Mouse (Mus musculus) embryonic stem cell, embryonic (primary cell): ENCODE results near the gene Traf3.

Source experiments
- CTCF ChIA-PET, 4 experiments: fragments of 300-600 bp in 2 of 4; fragments of 350-600 bp in 2 of 4; sonication (Branson Sonifier 250); formaldehyde crosslinking; loops; one replicate each; lab custom pipeline; 2022; ENCODE audit warnings: inconsistent platforms in 2 of 4; lab: Charles Lee
- POLR2A ChIA-PET, 4 experiments: fragments of 300-600 bp in 2 of 4; fragments of 350-600 bp in 2 of 4; sonication (Branson Sonifier 250); formaldehyde crosslinking; loops; one replicate each; lab custom pipeline; 2022; ENCODE audit warnings: antibody characterized with exemption in 4 of 4, inconsistent platforms in 1 of 4; lab: Charles Lee

Gene Traf3

DNA sequence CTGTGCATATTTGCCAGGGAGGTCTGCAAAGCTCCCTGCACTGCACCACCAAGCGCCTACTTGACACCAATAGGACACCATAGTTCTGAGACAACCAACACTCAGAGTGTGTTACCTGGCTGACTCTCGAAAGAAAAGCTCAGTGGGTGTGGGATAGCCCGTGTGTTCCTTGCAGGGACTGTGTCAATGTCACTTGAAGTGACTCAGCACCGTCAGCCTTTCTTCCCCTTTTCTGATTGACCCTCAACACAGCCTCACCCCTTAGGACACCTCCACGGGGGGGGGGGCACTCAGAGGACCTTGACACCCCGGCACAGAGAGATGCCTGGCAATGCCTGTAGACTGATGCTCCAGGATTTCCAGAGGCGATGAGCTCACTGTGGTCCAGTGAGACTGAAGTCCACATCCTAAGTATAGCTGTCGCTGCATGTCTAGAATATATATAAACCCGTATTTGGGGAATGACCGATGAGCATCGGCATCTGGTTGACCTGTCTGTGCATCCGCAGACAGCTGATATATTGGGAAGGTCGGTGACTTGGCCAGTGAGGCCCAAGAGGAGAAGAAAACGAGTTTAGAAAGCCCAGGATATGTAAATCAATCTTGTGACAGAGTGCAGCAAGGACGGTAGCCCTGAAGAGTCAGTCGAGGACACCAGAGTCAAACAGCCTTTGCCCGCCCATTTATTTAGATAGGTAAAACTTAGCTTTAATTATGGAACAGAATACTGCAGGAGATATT is 16.5 kb upstream of the Traf3 start:
- ChIA-PET POLR2A (interaction anchor here (0.6 to 6.7 kb wide), 12 partner anchors 12 to 421 kb away, joined by 3 to 45 read pairs (median 4); no protein-coding TSS in a partner anchor), CTCF (interaction anchor here (0.6 to 1.8 kb wide), 5 partner anchors 13 to 1108 kb away, joined by 3 to 6 read pairs (median 4); no protein-coding TSS in a partner anchor)

DNA sequence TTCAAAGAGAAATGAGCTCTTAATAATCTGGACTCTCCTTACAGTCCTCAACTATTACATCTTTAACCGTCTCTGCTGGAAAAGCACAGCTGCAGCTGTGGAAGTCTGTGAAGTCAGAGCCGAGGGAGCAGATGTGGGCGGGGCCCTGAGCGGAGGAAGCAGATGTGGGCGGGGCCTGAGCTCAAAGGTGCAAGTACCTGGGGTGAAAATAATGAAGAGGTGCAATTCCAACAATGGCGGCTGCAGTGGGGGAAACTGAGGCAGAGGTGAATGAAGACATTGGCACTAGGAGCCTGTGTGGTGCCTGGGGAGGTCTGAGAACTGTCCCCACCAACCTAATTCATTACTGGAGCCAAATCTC is 16.0 kb upstream of the Traf3 start:
- ChIA-PET CTCF (interaction anchor here in 2 of 4 experiments (0.7 to 1.8 kb wide), 3 partner anchors 222 to 319 kb away, joined by 3 to 5 read pairs (median 4); no protein-coding TSS in a partner anchor), POLR2A (interaction anchor here (0.6 to 6.7 kb wide), 13 partner anchors 12 to 266 kb away, joined by 3 to 45 read pairs (median 4); no protein-coding TSS in a partner anchor)

DNA sequence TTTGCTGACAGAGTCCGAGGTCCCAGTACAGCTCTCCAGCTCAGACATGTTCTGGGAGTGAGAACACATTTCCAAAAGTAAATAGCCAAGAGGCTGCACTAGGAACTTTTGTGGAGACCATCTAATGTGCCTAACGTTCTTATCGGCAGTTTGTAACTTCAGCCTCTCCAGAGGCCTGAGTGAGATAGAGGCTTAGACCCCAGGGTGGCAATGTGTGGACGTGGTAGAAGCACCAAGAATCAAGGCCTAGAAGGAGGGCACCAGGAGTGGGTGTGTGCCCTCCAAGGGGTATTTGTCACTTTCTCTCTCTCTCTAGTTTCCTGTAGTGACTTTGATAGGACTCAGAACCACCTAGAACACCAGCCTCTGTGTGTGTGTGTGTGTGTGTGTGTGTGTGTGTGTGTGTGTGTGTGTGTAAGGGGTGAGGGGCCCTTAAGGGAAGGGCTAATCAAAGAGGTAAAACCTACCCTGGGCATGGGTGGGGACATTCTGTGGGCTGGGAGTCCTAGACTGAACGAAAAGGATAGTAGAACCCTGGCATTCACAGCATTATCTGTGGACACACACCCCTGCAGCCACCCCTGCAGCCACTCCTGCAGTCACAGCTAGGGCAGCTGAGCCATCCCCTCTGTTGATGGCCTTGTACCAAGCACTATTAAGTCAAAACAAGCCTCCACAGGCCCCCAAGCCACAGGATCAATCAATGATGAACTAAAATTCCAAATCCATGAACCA is 14.6 kb upstream of the Traf3 start:
- POLR2A ChIA-PET, result interaction anchor here in 2 of 4 experiments (1.0 to 6.7 kb wide), 3 partner anchors 11 to 115 kb away, joined by 3 to 45 read pairs (median 5); no protein-coding TSS in a partner anchor
- CTCF ChIA-PET, result interaction anchor here in 3 of 4 experiments (0.7 to 1.7 kb wide), 4 partner anchors 9 to 733 kb away, joined by 3 to 6 read pairs (median 4); no protein-coding TSS in a partner anchor

DNA sequence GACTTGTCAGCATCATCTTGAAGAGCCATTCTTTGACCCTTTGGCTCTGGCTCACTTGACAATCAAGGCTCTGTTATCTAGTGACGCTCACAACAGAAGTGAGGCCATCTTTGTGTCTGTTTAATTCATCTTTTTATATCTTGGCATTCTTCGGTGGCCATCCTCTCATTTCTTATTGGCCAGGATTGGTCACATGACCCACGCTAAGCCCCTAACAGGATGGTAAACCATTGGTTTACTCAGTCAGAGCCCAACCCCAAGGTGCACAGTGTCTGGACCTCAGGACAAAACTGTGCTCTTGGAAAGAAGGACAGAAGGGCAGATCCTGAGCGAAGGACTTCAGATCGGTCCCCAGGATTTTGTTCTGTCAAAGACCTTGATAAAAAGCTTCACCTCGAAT is 13.6 kb upstream of the Traf3 start:
- ChIA-PET CTCF (interaction anchor here in 3 of 4 experiments (1.6 to 1.7 kb wide), 3 partner anchors 9 to 10 kb away, joined by 3 to 4 read pairs (median 4); no protein-coding TSS in a partner anchor), POLR2A (interaction anchor here in 1 of 4 experiments (6.7 kb wide), 1 partner anchor 10 kb away, joined by 45 read pairs; no protein-coding TSS in a partner anchor)

DNA sequence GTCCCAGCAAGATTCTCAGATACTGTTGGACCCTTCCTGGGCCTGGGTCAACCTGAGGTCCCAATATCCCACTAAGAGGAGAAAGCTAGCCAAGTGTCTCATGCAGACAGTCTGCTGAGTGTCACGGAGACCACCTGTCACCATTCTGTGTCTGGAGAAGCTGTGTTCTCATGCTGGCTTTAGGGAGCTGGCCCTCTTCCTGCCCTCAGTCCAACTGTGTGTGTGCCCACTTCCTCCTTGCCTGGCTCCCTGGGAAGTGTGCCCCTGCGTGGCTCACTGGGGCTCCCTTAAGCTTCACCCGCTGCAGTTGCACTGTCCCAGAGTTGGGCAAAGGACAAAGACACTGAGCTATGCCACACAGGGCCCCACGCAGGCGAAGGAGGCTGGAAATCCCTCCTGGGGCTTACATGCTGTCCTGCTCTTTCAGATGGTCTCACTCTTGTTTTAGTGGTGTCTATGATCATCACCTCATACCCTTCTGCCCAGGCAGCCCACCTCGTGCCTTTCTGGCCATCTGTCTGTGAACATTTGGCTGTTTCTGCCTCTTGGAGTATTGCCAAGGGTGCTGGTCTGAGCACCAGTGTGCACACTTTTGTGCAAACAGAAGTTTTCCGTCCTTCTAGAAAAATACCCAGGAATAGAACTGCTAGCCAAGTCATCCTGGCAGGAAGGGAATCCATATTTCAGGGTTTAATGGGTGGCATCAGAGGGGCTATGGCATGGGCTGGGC is 13.0 kb upstream of the Traf3 start:
- POLR2A ChIA-PET, result interaction anchor here in 1 of 4 experiments (6.7 kb wide), 1 partner anchor 9 kb away, joined by 45 read pairs; no protein-coding TSS in a partner anchor
- CTCF ChIA-PET, result interaction anchor here in 3 of 4 experiments (1.6 to 1.7 kb wide), 3 partner anchors 10 kb away, joined by 3 to 4 read pairs (median 4); no protein-coding TSS in a partner anchor

DNA sequence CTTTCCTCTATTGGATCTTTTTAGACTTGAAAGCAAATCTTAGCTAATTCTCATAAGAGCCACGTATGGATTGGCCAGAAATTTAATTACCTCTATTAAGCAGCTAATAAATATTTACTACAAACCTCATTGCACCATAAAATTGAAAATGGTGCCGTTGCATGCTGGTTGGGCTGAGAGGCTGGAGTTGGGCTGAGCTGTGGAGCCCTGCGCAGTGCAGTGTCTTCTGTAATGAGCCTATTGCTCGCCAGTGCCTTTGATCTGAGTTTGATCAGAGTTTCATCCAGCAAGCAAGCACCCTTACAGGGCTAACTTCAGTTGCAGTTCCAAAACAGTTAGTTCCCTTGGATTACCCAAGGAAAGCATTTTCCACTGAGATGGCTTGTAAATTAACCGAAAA is 12.2 kb upstream of the Traf3 start:
- CTCF ChIA-PET, result interaction anchor here in 2 of 4 experiments (1.6 to 1.7 kb wide), 2 partner anchors 11 kb away, joined by 3 to 4 read pairs; no protein-coding TSS in a partner anchor
- POLR2A ChIA-PET, result interaction anchor here in 2 of 4 experiments (1.0 to 6.7 kb wide), 3 partner anchors 9 to 10 kb away, joined by 3 to 45 read pairs (median 5); no protein-coding TSS in a partner anchor

DNA sequence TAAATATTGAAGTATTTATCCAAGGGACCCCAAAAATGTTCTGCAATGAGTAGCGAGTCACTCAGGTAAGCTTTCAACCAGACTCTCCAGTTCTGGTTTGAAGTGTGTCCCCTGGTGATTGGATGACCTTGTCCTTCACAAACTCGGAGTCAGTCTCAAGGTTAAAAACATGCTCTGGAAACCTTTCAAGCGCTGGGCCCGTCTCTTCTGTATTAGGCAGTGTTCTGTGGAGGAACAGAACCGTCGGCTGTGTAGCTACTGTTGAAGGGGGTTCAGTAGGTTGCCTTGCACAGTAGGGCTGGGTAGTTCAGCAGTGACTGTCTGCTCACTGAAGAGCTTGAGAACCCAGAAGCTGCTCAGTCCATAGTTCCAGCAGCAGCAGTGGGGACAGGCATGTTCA is 11.5 kb upstream of the Traf3 start:
- ChIA-PET CTCF (interaction anchor here in 2 of 4 experiments (0.8 to 1.7 kb wide), 2 partner anchors 10 to 247 kb away, joined by 3 to 7 read pairs; no protein-coding TSS in a partner anchor), POLR2A (interaction anchor here in 2 of 4 experiments (1.0 to 6.7 kb wide), 4 partner anchors 8 to 11 kb away, joined by 3 to 45 read pairs (median 4); no protein-coding TSS in a partner anchor)

DNA sequence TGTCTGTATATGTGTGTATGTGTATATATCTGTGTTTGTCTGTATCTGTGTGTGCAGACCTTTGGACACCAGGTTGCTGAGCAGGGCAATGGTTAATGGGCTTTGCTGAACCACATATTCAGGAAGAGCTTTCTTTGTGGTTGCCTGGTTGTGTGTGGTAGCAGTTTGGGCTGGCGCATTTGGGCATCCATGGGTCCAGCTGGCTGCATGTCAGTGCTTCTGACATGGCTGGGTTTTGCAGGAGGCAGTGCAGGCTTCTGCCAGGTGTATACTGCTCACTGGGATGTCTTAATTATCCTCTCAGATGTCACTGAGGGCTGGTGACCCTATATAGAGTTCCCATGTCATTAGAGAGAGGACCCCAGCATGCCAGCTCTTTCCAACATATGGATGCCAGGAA is 10.4 kb upstream of the Traf3 start:
- ChIA-PET POLR2A (no interaction called here), CTCF (interaction anchor here in 2 of 4 experiments (1.2 to 1.7 kb wide), 2 partner anchors 11 to 12 kb away, joined by 3 read pairs; no protein-coding TSS in a partner anchor)

DNA sequence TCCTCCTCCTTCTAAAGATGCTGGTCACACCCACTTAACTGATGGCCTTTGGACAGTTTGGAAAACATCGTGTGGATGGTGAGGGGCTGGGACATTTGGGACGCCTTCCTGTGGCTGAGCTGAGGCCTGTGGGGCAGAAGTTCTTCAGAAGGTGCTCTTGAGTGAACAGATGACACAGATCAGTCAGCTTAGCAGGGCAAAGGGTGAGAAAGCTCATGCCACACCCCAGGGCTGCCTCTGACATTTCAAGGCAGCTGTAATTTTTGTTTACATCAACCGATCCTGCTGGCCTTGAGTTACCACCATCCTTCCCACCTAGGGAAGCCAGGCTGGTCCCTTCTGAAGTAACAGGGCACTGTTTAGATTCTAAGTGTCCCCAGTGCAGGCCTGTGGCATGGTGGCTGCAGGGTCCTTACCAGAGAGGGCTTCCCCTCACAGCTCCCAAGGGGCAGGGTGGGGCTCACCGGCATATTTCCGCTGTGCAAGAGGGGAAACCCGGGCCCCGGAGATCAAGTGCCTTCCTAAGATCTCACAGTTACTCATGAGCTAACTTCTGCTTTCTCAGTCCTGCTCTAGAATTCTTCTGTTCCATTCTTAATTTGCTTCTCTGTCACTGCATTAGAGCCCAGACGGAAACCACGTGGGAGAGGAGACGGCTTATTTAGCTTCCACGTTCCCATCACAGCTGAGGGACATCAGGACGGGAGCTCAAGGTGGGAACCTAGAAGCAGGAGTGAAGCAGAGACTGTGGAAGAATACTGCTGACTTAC is 6.3 kb upstream of the Traf3 start:
- ChIA-PET POLR2A (interaction anchor here in 3 of 4 experiments (0.7 to 6.9 kb wide), 5 partner anchors 8 to 378 kb away, joined by 3 to 45 read pairs (median 3); partner anchors contain the start of gene Eif5 (in 1 of the 3)), CTCF (interaction anchor here (0.5 to 2.8 kb wide), 5 partner anchors 17 to 741 kb away, joined by 4 to 10 read pairs (median 6); no protein-coding TSS in a partner anchor)

DNA sequence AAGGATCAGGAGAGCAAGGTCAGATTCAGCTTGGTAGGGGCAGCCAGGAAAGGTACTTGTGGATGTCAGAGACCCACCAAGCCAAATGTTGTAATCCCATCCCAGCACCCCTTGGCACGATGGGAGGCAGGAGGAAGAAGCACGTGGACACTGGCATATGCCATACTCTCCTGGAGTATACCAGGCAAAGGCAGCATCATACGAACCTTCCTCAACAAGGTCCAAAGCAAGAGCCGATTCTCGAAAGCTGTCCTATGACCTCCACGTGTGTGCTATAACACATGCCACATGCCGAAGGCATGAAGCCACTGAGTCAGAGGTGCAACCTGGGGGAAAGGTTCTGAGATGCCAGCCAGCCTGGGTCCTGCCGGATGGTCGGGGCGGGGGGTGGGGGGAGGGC is 5.3 kb upstream of the Traf3 start:
- CTCF ChIA-PET, result interaction anchor here in 2 of 4 experiments (1.2 to 2.8 kb wide), 2 partner anchors 18 kb away, joined by 5 to 10 read pairs; no protein-coding TSS in a partner anchor
- POLR2A ChIA-PET, result interaction anchor here in 2 of 4 experiments (0.6 to 6.9 kb wide), 5 partner anchors 9 to 298 kb away, joined by 3 to 45 read pairs (median 3); no protein-coding TSS in a partner anchor

DNA sequence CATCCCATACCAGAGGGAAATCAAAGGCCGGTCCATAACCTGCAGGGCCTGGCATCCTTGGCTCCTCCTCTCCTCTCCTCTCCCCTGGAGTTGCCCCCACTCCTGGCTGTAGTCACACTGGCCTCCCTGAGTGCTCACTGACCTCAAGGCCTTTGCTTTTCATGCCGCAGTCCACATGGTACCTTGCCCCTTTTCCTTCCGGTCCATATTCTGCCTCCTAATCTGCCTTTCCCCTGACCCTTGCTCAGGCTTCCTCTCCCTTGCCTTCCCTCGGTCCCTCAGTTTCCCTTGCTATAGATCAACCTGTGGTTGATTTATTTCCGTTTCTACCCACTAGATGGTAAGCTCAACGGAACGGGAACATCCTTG is 4.2 kb upstream of the Traf3 start:
- ChIA-PET CTCF (interaction anchor here in 1 of 4 experiments (1.3 to 2.8 kb wide), 2 partner anchors 19 kb away, joined by 7 to 10 read pairs; no protein-coding TSS in a partner anchor), POLR2A (interaction anchor here in 3 of 4 experiments (0.8 to 6.9 kb wide), 7 partner anchors 11 to 387 kb away, joined by 3 to 45 read pairs (median 5); no protein-coding TSS in a partner anchor)

DNA sequence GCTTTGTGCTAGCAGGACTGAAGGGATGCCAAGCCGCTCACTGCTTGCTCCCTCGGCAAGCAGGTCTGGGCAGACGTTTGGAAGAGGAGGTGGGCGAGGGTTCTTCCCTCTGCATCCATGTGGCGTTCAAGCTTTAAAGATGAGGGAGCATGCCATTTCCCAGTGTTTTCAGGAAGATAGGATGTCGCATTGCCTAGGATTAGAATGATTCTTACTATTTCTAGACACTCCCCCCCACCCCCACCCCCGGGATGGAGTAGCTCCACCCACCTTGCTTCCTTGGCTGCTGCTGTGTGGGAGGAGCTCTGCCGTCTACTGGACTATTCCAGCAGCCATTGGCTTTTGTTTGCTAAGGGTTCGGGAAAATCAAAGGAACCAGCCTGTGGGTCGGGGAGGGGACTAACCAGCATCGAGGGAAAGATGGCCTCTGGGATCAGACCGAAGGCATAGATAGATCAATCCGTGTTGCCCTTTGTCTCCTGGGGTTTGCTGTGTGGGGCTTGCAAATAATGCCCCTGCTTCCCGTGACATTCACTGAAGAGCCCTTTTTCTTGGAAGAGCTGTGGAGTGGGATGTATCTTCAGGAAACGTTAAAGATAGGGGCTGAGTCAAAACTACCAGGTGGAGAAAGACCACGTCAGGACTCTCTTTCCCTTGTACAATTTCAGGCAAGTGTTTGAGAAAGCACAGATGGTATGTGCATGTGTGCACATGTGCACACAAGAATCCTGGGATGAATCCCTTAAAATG is 3.7 kb upstream of the Traf3 start:
- ChIA-PET POLR2A (interaction anchor here in 3 of 4 experiments (0.5 to 6.9 kb wide), 15 partner anchors 11 to 1949 kb away, joined by 3 to 45 read pairs (median 5); no protein-coding TSS in a partner anchor), CTCF (interaction anchor here in 3 of 4 experiments (0.6 to 1.3 kb wide), 7 partner anchors 17 to 319 kb away, joined by 3 to 7 read pairs (median 3); no protein-coding TSS in a partner anchor)

DNA sequence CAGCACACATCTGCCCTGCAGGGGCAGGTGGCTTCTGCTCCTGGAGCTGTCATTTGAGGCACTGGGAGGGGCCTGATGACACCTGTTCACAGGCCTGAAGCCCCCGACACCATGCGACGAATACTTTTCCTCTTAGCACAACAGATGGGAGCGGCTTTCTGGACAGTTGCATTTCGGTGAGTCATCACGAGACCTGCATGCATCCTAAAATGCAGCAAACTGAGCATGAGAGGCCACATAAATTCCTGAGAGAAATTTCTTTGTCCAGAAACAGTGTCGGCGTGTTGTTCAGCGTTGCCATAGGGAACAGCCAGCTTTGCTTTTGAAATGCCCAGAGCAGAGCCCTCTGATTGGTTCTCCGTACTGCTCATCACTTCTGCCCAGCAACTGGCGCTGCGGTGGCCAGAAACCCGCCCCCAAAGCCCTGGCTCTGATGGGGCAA is 1.8 kb upstream of the Traf3 start:
- POLR2A ChIA-PET, result interaction anchor here in 3 of 4 experiments (0.6 to 6.9 kb wide), 19 partner anchors 10 to 511 kb away, joined by 3 to 45 read pairs (median 3); partner anchors contain the start of genes Ankrd9 (in 1 of the 3), Eif5 (in 1 of the 3) and Rcor1 (in 1 of the 3)

DNA sequence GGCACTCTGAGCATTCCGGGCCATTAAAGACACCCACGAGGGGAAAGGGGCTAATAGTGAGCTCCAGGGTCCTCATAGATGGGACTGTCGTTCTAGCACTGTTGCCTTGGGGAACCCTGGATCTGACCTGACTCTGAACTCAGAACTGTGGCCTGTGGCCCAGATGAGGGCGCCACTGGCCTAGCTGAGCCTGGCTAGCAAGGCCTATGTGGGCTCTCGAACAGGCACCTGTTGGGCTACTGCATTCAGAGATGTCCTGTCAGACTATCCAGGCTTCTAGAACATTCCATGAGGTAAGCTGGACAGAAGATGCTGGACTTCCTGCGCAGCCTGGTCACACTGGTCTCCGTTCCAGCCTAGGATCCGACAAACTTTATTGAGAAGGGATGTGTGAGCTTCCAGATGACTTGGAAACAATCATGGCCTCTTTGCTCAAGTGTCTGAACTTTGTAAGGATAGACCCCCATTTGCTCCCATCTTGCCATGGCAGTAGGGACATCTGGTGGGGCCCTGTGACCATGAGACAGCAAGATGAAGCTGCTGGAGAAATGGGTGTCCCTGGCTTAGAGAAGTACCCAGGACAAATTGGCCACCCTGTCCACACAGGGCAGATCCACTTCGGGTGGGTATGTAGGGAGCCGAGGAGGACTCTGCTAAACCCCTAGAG is 891 bp upstream of the Traf3 start:
- CTCF ChIA-PET, result interaction anchor here (0.5 to 2.2 kb wide), 11 partner anchors 22 to 646 kb away, joined by 3 to 6 read pairs (median 3); no protein-coding TSS in a partner anchor
- POLR2A ChIA-PET, result interaction anchor here in 3 of 4 experiments (0.6 to 6.9 kb wide), 16 partner anchors 11 to 510 kb away, joined by 3 to 45 read pairs (median 3); partner anchors contain the start of genes Ankrd9 (in 1 of the 3) and Rcor1 (in 1 of the 3)

More for the DNA sequence above, 1.8 kb upstream of the Traf3 start:
- CTCF ChIA-PET, result interaction anchor here in 3 of 4 experiments (0.5 to 2.2 kb wide), 9 partner anchors 21 to 748 kb away, joined by 3 to 6 read pairs (median 4); no protein-coding TSS in a partner anchor
